Mouse (Mus musculus) granulocyte monocyte progenitor cell, adult 5-6 weeks (primary cell): ENCODE measurements around the gene Ralbp1. TPM values are rescaled to one million over a fixed set of nuclear protein-coding genes. Genes with fewer than 3 reads are reported as not detected.

Experiments used
- ATAC-seq: replicated peaks from 2 replicates; pipeline ENCODE4 v1.8.0; 2016; ENCODE audit warnings: mild to moderate bottlenecking, moderate TSS enrichment, inconsistent platforms; ENCODE audit not compliant: poor library complexity, severe bottlenecking
- total RNA-seq, 2 experiments: library from RNA; stranded (forward) in 1 of 2; stranded (reverse) in 1 of 2; fragments of 200-712, 200-1000 nt in 1 of 2; fragments of >200 nt in 1 of 2; fragmentation: Nextera tagmentation in 1 of 2; gene quantifications; 2 replicates each; pipeline ENCODE4 v1.2.3; 2014 to 2017

Ralbp1 gene
- total RNA-seq, 2 experiments from 2014 or later: 40.5 to 71.5 TPM

DNA sequence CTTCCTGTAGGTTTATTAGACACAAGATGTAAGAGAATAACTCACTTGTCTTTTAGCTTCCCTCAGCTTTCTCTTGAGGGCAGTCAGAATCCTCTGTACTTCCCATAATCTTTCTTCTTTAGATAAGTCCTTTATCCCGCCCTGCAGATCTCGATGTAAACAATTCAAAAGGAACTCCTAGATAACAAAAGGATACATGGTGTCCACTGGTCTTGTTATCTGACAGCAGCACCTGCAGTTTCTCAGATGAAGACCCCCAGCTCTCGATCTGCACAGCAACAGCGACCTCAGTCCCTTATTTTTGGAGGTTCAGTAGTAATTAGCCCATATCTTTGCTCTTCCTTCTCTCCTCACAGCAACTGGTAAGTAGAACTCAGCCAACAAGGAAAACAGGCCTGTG, 28.0 kb downstream of the Ralbp1 start:
- no peak for ATAC-seq

DNA sequence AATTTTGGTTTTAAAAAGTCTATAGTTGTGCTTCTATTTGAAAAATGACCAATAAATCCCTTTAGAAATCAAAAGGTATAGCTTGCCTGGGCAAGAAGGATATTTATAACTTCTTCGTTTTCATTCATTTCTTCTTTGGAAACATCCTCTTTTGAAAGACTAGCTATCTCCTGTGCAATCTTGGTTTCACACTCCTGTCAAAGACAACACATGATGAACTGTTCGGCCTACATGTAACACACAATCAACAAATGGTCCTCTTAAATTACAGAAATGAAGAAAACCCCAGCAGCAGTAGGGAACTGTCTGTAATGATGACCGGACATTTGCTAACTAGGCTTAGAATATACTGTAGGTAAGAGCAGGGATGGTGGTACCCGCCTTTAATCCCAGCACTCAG, 31.6 kb downstream of the Ralbp1 start:
- ATAC-seq: peak; percentile 55

DNA sequence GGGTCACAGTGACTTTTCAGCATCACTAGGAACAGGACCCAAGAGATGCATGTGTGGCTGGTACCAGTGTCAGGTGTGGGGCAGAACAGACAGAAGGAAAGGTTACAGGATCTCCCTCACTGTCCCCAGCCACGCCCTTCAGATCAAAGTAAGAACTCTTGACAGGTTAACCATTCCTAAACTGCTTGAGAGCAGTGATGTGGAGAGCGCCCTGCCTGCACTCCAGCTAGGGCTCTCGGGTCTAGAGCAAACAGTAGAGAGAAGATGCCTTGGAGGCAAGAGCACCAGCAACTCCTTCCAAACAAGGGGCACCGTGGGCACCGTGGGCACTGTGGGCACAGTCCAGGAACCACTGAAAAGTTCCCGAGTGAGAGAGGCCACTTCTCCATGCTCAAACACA, 32.3 kb downstream of the Ralbp1 start:
- peak; percentile 10; the same call in 1 of the 2 replicates for ATAC-seq

DNA sequence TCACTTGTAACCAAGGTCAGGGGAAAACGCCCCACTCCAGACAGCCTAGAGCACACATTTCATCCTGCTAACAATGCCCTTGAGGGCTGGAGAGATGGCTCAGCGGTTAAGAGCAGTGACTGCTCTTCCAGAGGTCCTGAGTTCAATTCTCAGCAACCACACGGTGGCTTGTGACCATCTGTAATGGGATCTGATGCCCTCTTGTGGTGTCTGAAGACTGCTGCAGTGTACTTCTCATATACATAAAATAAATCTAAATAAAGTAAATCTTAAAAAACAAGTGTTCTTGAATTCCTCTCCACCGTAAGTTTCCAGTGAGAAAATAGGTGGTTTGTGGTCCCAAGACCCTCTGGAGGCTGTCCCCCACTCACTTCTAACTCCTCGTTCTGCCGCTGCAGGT, 33.8 kb downstream of the Ralbp1 start:
- ATAC-seq: no peak

DNA sequence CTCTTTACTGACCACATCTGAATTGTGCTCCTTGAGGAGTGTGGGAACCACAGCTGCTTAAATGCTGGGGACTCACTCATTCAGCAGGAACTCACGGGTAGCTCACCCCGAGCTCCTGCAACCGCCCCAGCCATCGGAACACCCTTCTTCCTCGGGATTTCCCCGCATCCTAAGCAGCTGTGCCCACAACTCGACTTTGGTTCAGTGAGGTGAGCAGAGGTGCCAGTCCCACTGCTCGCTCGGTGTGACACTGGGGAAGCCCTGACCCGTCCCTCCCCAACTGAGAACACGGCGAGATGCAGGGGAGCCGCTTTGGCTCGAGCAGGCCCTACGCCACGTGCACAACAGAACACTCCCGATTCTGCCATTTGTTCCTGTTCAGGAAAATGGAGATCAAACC, 35.1 kb downstream of the Ralbp1 start:
- no peak for ATAC-seq

DNA sequence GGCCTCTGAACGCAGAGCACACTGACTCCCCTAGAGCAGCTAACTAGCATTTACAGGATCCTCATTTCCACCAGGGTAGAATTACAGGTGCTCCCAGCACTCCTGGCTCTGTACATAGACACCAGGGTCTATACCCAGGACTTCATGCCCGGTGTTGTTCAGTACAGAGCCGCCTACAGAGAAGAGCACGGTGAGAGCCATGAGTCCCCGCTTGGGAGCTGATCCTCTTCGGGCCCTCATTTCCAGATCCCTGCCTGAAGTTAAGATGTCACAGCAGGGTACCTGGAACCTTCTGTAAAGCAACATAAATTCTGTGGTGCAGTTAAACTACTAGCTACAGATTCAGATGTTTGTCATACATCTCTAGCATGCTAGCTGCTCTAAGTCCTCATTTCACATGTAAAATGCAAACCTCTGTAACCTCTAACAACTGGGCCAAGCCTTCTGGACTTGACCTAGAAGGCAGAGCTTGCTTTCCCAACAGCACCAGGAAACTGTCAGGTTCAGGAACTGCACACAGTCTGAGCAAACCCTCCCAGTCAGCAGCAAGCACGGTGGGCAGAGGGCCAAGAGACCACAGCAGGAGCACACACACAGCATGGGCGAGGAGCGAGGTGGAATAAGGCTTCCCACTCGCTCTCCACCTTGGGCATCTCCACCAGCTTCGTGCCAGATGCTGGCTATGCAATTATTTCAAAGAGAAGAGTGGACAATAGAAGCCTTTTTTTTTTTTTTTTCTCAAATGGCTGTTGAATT, 37.7 kb downstream of the Ralbp1 start:
- ATAC-seq: no peak

DNA sequence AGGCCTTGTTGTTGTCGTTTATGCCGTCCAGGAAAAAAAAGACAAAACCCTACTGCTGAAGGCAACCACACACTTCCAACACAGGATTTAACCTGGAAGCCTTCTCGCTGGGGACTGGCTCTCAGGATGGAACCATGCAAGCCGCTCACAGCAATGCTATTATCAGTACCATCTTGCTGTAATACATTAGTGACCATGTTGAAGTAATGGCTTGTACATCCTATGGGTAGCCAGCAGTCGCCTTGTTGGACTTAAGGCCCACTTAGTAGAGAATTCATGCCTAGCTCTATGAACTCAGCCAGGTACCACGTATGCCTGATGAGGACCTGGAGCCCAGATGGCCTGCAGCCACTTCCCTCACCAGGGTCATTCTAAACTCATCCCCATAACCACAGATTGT, 40.2 kb downstream of the Ralbp1 start:
- no peak for ATAC-seq

DNA sequence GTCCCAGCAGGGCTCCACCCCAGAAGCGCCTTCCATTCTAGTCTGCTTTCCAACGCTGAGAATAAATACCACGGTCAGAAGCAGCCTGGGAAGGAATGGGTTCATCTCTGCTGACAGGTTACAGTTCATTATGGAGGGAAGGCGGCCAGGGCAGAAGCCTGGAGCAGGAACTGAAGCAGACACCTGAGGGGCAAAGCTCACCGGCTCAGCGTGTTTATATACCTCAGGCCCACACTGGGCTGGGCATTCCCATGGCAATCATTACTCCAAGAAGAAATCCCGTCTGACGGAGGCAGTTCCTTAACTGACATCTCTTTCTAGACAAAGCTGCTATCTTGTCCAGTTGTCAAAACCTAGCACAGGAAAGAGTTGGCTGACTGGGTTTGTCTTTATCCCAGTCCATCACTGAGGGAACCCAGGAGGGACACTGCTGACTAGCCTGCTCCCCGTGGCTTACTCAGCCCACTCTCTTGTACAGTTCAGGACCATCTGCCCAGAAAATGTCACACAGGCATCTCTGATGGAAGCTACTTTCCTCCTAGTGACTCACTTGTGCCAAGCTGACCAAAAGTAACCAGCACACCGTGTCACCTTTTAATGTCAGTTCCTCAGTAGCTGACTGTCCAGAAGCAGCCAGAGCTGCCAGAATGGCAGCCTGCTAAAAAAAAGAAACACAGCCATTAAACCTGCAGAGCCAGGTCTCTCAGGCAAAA, 42.8 kb downstream of the Ralbp1 start:
- no peak for ATAC-seq

DNA sequence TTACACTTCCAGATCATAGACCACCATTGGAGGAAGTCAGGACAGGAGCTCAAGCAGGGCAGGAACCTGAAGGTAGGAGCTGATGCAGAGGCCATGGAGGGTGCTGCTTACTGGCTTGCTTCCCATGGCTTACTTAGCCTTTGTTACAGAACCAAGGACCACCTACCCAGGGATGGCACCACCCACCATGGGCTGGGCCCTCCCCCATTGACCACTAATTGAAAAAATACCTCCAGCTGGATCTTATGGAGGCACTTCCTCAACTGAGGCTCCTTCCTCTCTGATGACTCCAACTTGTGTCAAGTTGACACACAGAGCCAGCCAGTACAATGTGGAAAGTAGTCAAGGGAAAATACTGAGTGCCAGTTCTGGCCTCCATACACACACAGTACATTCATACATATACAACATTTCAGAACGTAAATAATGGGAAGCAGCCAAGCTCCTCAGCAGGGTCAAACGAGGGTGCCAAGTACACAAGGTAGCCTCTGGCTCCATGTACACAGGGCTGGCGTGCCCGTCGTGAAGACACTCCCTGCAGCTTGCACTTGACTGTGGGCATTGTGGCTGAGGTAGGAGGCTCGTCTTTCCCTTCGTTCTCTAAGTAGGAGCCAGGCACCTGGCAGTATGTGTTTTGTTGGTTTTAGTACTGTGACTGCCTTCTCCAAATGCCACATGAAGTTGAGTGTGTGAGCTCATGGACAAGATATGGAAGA, 45.9 kb downstream of the Ralbp1 start:
- no peak for ATAC-seq

DNA sequence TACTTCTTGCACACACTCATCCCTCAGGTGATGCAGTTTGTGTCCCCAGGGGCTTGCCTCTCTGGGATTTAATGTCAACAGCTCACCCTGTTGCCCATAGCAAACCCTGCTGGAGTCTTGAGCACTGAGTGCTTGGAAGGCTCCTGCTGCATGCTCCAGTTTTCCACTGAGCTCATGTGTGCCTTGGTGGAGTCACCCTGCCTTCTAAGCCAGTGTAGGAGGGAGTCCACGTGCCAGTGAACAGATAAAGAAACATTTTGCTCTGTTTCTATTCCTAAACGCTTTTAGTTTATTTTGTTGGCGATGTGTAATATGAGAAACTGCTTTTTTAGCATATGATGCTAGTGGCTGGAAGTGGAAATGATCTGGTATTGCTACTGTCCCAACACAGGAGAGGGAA, 48.9 kb downstream of the Ralbp1 start:
- ATAC-seq: no peak

DNA sequence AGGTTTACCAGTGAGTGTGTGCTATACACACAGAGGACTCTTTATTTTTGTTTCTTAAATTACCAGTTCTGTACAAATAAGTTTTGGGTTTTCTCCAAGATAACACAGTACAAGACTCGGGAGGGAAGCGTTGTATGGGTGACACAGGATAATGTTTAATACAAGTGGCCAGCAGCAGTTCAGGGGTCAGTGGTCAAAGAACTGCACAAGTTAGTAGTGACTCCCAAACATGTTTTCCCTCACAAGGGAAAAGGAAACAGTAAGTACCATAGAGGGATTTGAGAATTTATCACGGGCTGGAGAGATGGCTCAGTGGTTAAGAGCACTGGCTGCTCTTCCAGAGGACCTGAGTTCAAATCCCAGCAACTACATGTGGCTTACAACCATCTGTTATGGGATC, 51.7 kb downstream of the Ralbp1 start:
- ATAC-seq: no peak

DNA sequence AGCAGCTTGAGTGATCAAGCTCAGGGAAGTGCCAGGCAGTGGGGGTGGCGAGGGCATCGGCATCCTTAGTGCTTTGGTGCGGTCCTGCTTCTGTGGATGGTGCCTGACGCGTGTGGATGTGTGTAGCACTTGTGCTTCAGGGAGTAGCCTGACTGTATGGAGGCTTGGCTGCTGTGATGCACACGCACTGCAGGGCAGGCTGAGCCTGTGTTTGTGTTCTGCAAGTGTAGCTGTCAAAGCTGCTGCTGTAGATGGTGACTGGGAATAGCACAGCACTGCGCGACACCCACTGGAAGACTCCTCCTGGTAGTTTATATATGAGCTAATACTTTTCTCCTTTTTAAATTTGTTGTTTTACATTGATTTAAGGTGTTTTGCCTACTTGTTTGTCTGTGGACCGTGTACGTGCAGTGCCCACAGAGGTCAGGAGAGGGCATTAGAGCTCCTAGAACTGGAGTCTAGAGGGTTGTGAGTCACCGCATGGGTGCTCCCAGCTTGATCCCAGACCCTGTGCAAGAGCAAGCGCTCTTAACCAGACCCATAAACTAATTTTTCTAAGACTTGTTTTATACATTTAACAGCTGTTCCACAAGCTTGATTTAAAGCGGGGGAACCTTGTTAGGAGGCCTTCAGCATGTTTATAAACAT, 55.3 kb downstream of the Ralbp1 start:
- ATAC-seq: no peak

DNA sequence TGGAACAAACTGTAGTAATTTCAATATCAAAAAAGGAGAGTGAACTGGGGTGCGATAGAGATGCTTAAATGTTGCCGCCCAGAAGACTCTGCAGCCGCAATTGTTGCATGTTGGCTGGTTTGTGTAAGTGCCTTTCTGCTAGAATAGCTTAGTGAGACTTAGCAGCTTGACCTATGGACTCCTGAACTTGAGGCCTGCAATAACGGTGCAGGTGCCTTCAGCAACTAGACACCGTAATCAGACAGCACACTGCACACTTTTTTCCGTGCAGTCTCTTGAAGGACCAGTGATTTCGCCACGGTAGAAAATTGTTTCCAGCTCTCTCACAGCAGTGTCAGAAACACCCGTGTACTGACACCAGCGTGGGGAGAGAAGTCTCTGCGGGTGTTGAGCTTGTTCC, 56.6 kb downstream of the Ralbp1 start:
- ATAC-seq: no peak

DNA sequence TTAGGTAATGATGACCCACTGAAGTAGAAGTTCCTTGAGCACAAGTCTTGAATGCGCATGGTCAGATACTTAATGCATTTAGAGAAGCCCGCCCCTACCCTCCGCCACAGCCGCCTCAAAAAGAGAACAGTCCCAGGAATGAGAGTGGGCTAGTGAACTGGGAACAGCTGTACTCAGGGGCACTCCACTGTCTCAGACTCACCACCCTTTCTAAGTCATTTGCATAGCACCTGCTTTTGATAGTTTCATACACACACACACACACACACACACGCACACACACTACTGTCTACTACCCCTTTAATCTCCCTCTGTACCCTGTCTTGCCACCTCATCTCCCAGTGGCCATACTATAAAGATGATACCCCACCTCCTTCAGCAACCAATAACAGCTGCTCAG, 57.7 kb downstream of the Ralbp1 start:
- ATAC-seq: no peak

DNA sequence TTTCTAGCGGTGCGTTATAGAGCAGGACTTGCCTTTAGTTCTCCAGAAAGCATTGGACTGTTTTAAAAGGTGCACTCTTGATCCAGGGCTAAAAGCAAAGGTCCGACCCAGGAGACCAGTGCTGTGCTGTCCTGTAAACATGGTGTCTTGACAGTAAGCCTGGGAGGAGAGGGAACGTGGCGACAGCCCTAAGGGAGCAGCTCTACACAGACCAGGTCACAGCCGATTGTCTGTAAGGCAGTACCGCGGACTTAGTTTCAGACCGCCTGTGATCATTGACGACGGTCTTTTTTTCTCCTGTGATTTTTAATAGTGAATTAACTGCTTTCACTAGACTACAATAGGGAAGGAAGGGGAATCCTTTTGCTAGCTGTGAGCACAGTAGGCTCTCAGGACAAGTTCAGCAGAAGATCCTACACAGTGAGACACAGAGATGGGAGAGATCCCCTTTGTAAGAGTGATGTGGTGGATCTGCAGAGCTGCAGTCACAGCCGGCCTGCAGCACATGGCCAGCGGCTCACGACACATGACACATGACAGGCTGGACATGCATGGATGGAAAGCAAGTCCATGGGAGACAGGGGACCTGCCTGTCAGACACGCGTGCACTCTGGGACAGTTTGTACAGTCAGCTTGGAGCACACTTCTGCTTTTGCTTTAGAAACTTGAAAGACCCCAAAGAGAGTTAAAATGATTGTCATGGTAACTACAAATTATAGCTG, 58.3 kb downstream of the Ralbp1 start:
- ATAC-seq: no peak

DNA sequence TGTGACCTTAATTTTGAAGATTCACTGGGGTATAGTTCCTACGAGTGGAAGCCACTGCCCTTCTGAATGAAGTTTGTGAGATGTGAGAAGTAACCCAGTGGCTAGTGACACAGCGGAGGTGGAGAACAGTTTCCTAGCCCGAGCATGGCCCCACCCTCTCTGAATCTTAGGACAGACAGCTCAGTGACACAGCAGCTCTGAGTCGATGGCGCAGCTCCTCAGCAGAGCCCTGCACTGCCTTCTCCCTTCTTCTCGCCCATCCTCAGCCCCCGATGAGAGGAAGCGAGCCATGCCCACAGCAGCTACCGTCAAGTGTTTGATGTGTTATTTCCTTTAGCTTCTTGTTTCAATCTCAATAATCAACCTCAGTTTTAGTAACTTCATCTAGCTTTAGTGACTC, 59.3 kb downstream of the Ralbp1 start:
- ATAC-seq: peak; percentile 31; the same call in 1 of the 2 replicates

DNA sequence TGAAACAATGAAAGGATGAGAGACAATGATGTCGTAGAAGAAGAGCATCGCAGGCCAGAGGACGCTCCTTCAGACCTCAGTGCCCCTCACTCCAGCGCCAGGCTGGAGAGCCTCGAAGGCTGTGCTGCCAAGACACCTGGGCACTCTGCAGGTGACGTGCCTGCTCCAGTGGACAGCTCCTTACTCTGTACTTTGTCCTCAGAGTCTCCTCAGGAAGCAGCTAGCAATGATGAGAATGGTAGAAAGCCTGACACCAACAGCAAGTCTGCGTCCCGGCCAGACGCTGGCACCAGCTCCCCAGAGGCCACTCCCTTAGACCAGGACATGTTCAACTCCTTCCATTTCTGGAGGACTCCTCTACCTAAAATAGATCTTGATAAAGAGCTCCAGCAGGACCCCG, 61.4 kb downstream of the Ralbp1 start:
- ATAC-seq: no peak

DNA sequence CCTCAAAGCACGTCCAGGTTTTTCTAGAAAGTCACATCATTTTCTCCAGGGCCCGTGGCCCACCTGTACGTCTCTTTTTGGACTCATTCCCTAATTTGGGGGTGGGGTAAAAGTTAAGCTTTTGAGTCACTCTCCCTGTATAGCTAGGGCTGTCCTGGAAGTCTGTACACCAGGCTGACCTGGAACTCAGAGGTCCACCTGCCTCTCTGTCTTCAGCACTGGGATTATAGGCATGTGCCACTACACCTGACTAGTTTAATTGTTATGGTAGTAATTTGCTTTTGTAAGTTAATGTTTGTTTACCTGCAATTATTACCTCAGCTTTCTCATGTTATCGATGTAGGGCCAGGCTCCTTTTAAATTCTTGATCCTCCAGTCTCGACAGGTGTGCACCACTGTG, 63.2 kb downstream of the Ralbp1 start:
- no peak for ATAC-seq

DNA sequence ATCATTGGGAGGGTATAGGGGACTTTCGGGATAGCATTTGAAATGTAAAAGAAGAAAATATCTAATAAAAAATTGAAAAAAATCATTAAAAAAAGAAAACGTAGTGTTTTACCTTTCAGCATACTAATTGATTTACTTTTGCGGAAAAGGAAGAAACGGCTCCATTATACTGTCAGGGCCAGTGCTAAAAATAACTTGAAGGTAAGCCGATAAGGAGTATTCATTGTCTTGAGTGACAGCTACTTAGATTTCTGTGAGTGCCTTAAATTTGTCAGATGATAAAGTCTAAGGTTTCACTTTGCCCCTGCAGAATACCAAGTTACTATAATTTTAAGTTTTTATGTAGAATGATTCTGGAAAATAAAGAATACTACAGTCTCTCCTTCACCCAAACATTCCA, 65.4 kb downstream of the Ralbp1 start:
- no peak for ATAC-seq

DNA sequence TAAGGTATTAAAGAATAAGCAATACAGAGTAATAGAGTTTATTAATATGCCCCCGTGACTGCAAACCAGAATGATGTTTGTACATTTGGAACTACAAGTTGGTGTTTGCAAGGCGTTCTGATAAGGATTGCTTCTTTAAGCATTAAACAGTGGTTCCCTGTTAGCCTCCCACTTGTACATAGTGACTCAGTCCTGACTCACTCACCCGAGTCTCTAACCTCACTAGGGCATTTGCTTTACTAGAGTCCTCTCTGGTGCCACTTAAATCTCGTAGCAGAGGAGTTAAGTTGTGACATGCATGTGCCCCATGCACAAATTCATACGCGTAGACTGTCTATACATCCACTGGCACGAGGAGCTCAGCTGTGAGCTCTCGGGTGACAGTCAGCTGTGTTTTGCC, 71.8 kb downstream of the Ralbp1 start:
- ATAC-seq: no peak
